ENCODE assay signal across 13 mouse cellular contexts in the genomic region with DNA sequence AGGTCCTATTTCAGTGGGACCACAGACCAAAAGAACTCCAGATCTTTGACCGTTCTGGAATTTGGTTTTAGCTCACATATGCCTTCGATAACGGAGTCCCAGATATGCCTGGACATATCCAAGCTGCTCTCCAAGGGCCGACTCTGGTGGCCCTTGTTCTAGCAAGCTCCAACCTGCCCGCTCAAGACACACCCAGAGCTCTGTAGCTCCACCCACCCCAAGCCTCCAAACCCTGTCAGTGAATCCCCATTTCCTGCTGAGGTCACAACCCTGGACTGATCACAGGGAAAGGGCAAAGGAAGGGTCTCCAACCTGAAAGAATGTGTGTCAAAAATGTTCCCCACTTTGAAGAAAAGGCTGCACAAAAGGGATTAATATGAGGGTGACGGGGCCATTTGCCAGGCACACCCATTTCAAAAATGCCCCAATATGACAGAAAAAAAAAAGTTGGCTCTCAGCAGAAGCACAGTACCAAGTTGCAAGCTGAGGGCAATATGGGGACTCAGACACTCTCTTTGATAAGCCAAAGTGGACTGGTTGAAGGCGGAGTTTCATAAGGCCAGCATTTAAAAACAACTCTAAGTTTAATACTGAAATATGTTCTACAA. TPM values are rescaled to one million over a fixed set of nuclear protein-coding genes. Genes with fewer than 3 reads are reported as not detected.
DNase-seq lines count a peak whose midpoint lies in the region; ATAC-seq lines count a peak whose summit lies in the region.
"Had no signal": no experiment of that assay in that cellular context is flagged by ENCODE, and none has a peak within 500 bp of the region (broad histone marks: within the 10 kb centered on the region; RNA-seq: fewer than 3 reads in every experiment).

No protein-coding gene starts in this region.

- no peaks in the 10 kb centered on the region for H3K9me3 ChIP-seq in heart, embryonic 10.5 days
- no peaks in the 10 kb centered on the region for H3K9me3 ChIP-seq in liver, embryonic 13.5 days (replicated peaks)
- H3K9me3 ChIP-seq: limb, embryonic 13.5 days had no signal

- DNase-seq in heart, embryonic 10.5 days (ENCODE audit: low spot score), result peak; percentile 89
- no peak for DNase-seq in heart, postnatal 36 days
- DNase-seq in spleen, adult 12 weeks (ENCODE audit: low spot score), result peak; percentile 66
- no peak for DNase-seq in spleen, adult 18-20 months
- DNase-seq in liver, embryonic 13.5 days, result peak; percentile 78
- DNase-seq in embryo, embryonic 9.5 days (ENCODE audit: extremely low spot score), result no peak
- DNase-seq in ovary, postnatal 36 days (ENCODE audit: low spot score), result no peak
- no peak for DNase-seq in right cerebral cortex, postnatal 10 days (ENCODE audit: low spot score in 2 of 2)
- DNase-seq: adrenal gland, postnatal 36 days; embryo, embryonic 11 days; right cerebral cortex, postnatal 14 days had no signal

- ATAC-seq in liver, embryonic 13.5 days (ENCODE audit: low read depth), result peak; percentile 59

- peaks cover 79% of the 10 kb centered on the region for H3K4me1 ChIP-seq in heart, embryonic 10.5 days
- peaks cover 97% of the 10 kb centered on the region for H3K4me1 ChIP-seq in liver, embryonic 13.5 days (replicated peaks)

- H3K27me3 ChIP-seq in heart, embryonic 10.5 days (ENCODE audit: insufficient read depth, poor library complexity, severe bottlenecking), result no peaks in the 10 kb centered on the region
- H3K27me3 ChIP-seq in liver, embryonic 13.5 days, result no peaks in the 10 kb centered on the region
- H3K27me3 ChIP-seq: limb, embryonic 13.5 days had no signal

- intact Hi-C loops in heart, postnatal 36 days (cut with DNase I), result no loop called here

- peak overlapping the region; percentile 25; the same call in 1 of the 2 replicates for H3K4me3 ChIP-seq in heart, embryonic 10.5 days
- H3K4me3 ChIP-seq in liver, embryonic 13.5 days (replicated peaks), result peak overlapping the region; percentile 46
- H3K4me3 ChIP-seq: limb, embryonic 13.5 days; myocyte had no signal

- no peaks in the 10 kb centered on the region for H3K36me3 ChIP-seq in heart, embryonic 10.5 days
- H3K36me3 ChIP-seq in liver, embryonic 13.5 days, result 0 out of 2 replicates have a peak, but pooled peaks cover 2% of the 10 kb centered on the region
- H3K36me3 ChIP-seq: limb, embryonic 13.5 days had no signal

- H3K9ac ChIP-seq in liver, embryonic 13.5 days, result peak overlapping the region; percentile 77
- H3K9ac ChIP-seq: limb, embryonic 13.5 days had no signal

- peak overlapping the region; percentile 80 for H3K4me2 ChIP-seq in liver, embryonic 13.5 days
- H3K4me2 ChIP-seq: limb, embryonic 13.5 days had no signal

- H3K27ac ChIP-seq in heart, embryonic 10.5 days, result peak overlapping the region; percentile 74
- peak overlapping the region; percentile 100 for H3K27ac ChIP-seq in liver, embryonic 13.5 days
- H3K27ac ChIP-seq: limb, embryonic 13.5 days had no signal

- WGBS in heart, embryonic 10.5 days, result 75% methylated on average over 7 of the region's 7 CpGs
- 28% methylated on average over 7 of the region's 7 CpGs for WGBS in liver, embryonic 13.5 days (ENCODE audit: insufficient replicate concordance)

RNA-seq across cellular contexts. Expression of a gene that starts 15.4 kb away (rescaled TPM):
- 8.0 and 10.5 TPM in 2 replicates for polyA plus RNA-seq in heart, embryonic 10.5 days (2016; fragmentation: Nextera tagmentation; extraction: Ambion mirVana)
- total RNA-seq in heart, postnatal 36 days (2021), result 10 to 100 TPM; 15.6 to 15.9 TPM
- 3.7 and 4.4 TPM in 2 replicates for polyA plus RNA-seq in liver, embryonic 13.5 days (2015; fragmentation: Nextera tagmentation; extraction: Ambion mirVana)

RNA-seq across cellular contexts. Expression of a gene that starts 55.0 kb away (rescaled TPM):
- 0.71 and 1.1 TPM in 2 replicates for polyA plus RNA-seq in heart, embryonic 10.5 days (2016; fragmentation: Nextera tagmentation; extraction: Ambion mirVana)
- under 1 TPM; 0.11 to 0.22 TPM for total RNA-seq in heart, postnatal 36 days (2021)
- polyA plus RNA-seq in liver, embryonic 13.5 days (2015; fragmentation: Nextera tagmentation; extraction: Ambion mirVana), result 0.14 TPM in 1 of 2 replicates, not detected in the other

Comparison
In these comparisons a context has a peak if more than half of its experiments do, and no peak if none do; other contexts are left out.
1. DNase-seq: peak in heart, embryonic 10.5 days (single experiment), spleen, adult 12 weeks (single experiment) and liver, embryonic 13.5 days (single experiment); none in heart, postnatal 36 days (0 of 2), spleen, adult 18-20 months (0 of 2), embryo, embryonic 9.5 days (single experiment), ovary, postnatal 36 days (single experiment) and right cerebral cortex, postnatal 10 days (0 of 2).